ENCODE assay signal across 28 mouse cellular contexts in genomic region chr6:49764746-49765145, GRCm38 (mm10). TPM values are rescaled to one million over a fixed set of nuclear protein-coding genes. Genes with fewer than 3 reads are reported as not detected.
"Had no signal": no experiment of that assay in that cellular context is flagged by ENCODE, and none has a peak within 500 bp of the region (broad histone marks: within the 10 kb centered on the region; RNA-seq: fewer than 3 reads in every experiment).

No protein-coding gene starts in this region.

- H3K27me3 ChIP-seq: heart, embryonic 12.5 days; hindbrain, embryonic 12.5 days; kidney, embryonic 15.5 days; limb, embryonic 12.5 days; liver, embryonic 13.5 days had no signal

- H3K4me2 ChIP-seq: heart, embryonic 12.5 days; hindbrain, embryonic 12.5 days; hindbrain, embryonic 14.5 days; kidney, embryonic 15.5 days; limb, embryonic 12.5 days; liver, embryonic 11.5 days; liver, embryonic 13.5 days had no signal

- DNase-seq: gastrocnemius, postnatal 14 days; gastrocnemius, postnatal 36 days; heart, adult 18-20 months; heart, postnatal 14 days; heart, postnatal 36 days; kidney, adult 11 months; kidney, adult 2 months; kidney, adult 9 months; kidney, postnatal 14 days; kidney, postnatal 36 days; liver; liver, embryonic 13.5 days had no signal

- H3K9ac ChIP-seq: heart, embryonic 12.5 days; hindbrain, embryonic 12.5 days; hindbrain, embryonic 14.5 days; kidney, embryonic 15.5 days; limb, embryonic 12.5 days; liver, embryonic 13.5 days had no signal

- H3K36me3 ChIP-seq: heart, embryonic 10.5 days; heart, embryonic 12.5 days; hindbrain, embryonic 10.5 days; hindbrain, embryonic 12.5 days; kidney, embryonic 15.5 days; limb, embryonic 10.5 days; limb, embryonic 12.5 days; liver, embryonic 13.5 days had no signal

- ATAC-seq: hindbrain, postnatal 0 days; intestine, embryonic 16.5 days had no signal

- H3K9me3 ChIP-seq: heart, embryonic 10.5 days; heart, embryonic 12.5 days; hindbrain, embryonic 10.5 days; hindbrain, embryonic 12.5 days; kidney, embryonic 15.5 days; limb, embryonic 10.5 days; limb, embryonic 12.5 days; liver, embryonic 13.5 days had no signal

- H3K27ac ChIP-seq: heart, embryonic 10.5 days; hindbrain, embryonic 10.5 days; hindbrain, embryonic 12.5 days; hindbrain, embryonic 14.5 days; hindbrain, postnatal 0 days; kidney, embryonic 15.5 days; kidney, postnatal 0 days; layer of hippocampus, adult 2 months; left cerebral cortex, adult 2 months; limb, embryonic 10.5 days; limb, embryonic 12.5 days; liver, embryonic 13.5 days had no signal

- H3K4me1 ChIP-seq: heart, embryonic 10.5 days; heart, embryonic 12.5 days; hindbrain, embryonic 10.5 days; hindbrain, embryonic 12.5 days; kidney, embryonic 15.5 days; limb, embryonic 10.5 days; limb, embryonic 12.5 days; liver, embryonic 13.5 days had no signal

- H3K4me3 ChIP-seq: heart, embryonic 10.5 days; heart, embryonic 12.5 days; hindbrain, embryonic 10.5 days; hindbrain, embryonic 12.5 days; kidney, embryonic 15.5 days; layer of hippocampus, adult 2 months; left cerebral cortex, adult 2 months; limb, embryonic 10.5 days; limb, embryonic 12.5 days; liver, embryonic 13.5 days had no signal

RNA-seq across cellular contexts. Expression of gene Npy, which starts 57.8 kb away (rescaled TPM):
- total RNA-seq: gastrocnemius, adult 18-20 months; gastrocnemius, postnatal 14 days; gastrocnemius, postnatal 36 days; granulocyte monocyte progenitor cell, adult 5-6 weeks; heart, adult 18-20 months; heart, postnatal 14 days had no signal
- polyA plus RNA-seq: limb, embryonic 10.5 days; liver, embryonic 11.5 days had no signal
